In the genomic region with DNA sequence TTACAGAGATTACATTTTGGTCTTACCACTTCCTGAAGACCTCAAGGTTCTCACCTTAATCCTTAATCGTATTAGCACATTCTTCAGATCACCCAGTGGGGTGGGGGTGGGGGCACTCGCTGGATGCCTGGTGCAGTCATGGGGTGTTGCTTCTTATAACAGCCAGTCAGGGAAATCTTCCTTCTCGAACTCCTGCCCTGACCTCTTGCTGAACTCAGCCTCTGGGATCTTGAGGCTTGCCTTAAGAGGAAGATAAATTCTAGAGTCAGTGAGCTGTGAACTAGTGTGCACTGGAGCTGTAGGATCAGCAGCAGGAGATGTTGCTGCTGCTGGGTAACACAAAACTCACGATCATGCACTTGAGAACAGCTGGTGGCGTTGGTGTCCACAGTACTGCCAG, we compare ENCODE assay signal across 18 mouse cellular contexts.
A peak's percentile ranks its signal among the peaks of the same experiment; 100 is the strongest.
DNase-seq lines count a peak whose midpoint lies in the region; ATAC-seq and TF ChIP-seq lines count a peak whose summit lies in the region.
"Had no signal": no experiment of that assay in that cellular context is flagged by ENCODE, and none has a peak within 500 bp of the region (broad histone marks: within the 10 kb centered on the region; RNA-seq: fewer than 3 reads in every experiment).

No protein-coding gene starts in this region.

- WGBS in kidney, postnatal 0 days = 25% methylated on average over 5 of the region's 5 CpGs

- no peak overlapping the region for H3K4me3 ChIP-seq in kidney, postnatal 0 days (replicated peaks; ENCODE audit: low read depth, low read length)
- H3K4me3 ChIP-seq: forebrain, embryonic 10.5 days; hindbrain, embryonic 15.5 days; layer of hippocampus, adult 2 months; limb, embryonic 13.5 days; liver, embryonic 12.5 days had no signal

- no peaks in the 10 kb centered on the region for H3K27me3 ChIP-seq in kidney, postnatal 0 days (ENCODE audit: insufficient read depth, low read length)
- H3K27me3 ChIP-seq: hindbrain, embryonic 15.5 days; limb, embryonic 13.5 days; liver, embryonic 12.5 days had no signal

- no peak overlapping the region for H3K9ac ChIP-seq in kidney, postnatal 0 days (ENCODE audit: low read depth, low read length)
- H3K9ac ChIP-seq: hindbrain, embryonic 15.5 days; limb, embryonic 13.5 days; liver, embryonic 12.5 days had no signal

- peak; percentile 73 for ATAC-seq in kidney, postnatal 0 days (replicated peaks; ENCODE audit: low FRiP score, low read depth)
- ATAC-seq: liver, embryonic 12.5 days had no signal

- H3K4me1 ChIP-seq in kidney, postnatal 0 days (replicated peaks; ENCODE audit: insufficient read depth, low read length) = peaks cover 4% of the 10 kb centered on the region
- H3K4me1 ChIP-seq: liver, embryonic 12.5 days had no signal

- DNase-seq in kidney, adult 11 months = peak; percentile 35
- no peak for DNase-seq in kidney, postnatal 14 days
- DNase-seq in embryo, embryonic 11 days = peak; percentile 27
- DNase-seq in kidney, postnatal 0 days (ENCODE audit: low spot score) = peak; percentile 87
- DNase-seq in yolk sac, embryonic 10.5 days (ENCODE audit: low spot score) = peak; percentile 46
- DNase-seq in frontal cortex, postnatal 25 days (ENCODE audit: low spot score in 2 of 2) = no peak
- DNase-seq in layer of hippocampus, postnatal 36 days = no peak
- DNase-seq: adrenal gland, adult 2 months; cerebellum, adult 11-12 months; cerebellum, postnatal 10 days; lung, adult 18-20 months; lung, postnatal 10 days had no signal

- H3K9me3 ChIP-seq in kidney, postnatal 0 days (replicated peaks; ENCODE audit: low read length) = no peaks in the 10 kb centered on the region
- H3K9me3 ChIP-seq: forebrain, embryonic 10.5 days; hindbrain, embryonic 15.5 days; limb, embryonic 13.5 days; liver, embryonic 12.5 days had no signal

- TF ChIP-seq CTCF in kidney, postnatal 0 days (IDR thresholded peaks at IDR 0.05; ENCODE audit: low read depth) = peak; percentile 15; the same call in 1 of the 2 replicates

- H3K36me3 ChIP-seq in kidney, postnatal 0 days (ENCODE audit: insufficient read depth, low read length) = no peaks in the 10 kb centered on the region
- H3K36me3 ChIP-seq: forebrain, embryonic 10.5 days; hindbrain, embryonic 15.5 days; limb, embryonic 13.5 days; liver, embryonic 12.5 days had no signal

- no peak overlapping the region for H3K4me2 ChIP-seq in kidney, postnatal 0 days (ENCODE audit: low read length)
- H3K4me2 ChIP-seq: hindbrain, embryonic 15.5 days; limb, embryonic 13.5 days; liver, embryonic 12.5 days; midbrain, embryonic 11.5 days had no signal

- no peak overlapping the region for H3K27ac ChIP-seq in kidney, postnatal 0 days
- H3K27ac ChIP-seq: forebrain, embryonic 10.5 days; hindbrain, embryonic 15.5 days; layer of hippocampus, adult 2 months; limb, embryonic 13.5 days; liver, embryonic 12.5 days had no signal

Comparison
In these comparisons a context has a peak if more than half of its experiments do, and no peak if none do; other contexts are left out.
1. DNase-seq: peak in kidney, adult 11 months (single experiment), embryo, embryonic 11 days (single experiment), kidney, postnatal 0 days (single experiment) and yolk sac, embryonic 10.5 days (single experiment); none in kidney, postnatal 14 days (single experiment), frontal cortex, postnatal 25 days (0 of 2) and layer of hippocampus, postnatal 36 days (0 of 2).